In the genomic region with DNA sequence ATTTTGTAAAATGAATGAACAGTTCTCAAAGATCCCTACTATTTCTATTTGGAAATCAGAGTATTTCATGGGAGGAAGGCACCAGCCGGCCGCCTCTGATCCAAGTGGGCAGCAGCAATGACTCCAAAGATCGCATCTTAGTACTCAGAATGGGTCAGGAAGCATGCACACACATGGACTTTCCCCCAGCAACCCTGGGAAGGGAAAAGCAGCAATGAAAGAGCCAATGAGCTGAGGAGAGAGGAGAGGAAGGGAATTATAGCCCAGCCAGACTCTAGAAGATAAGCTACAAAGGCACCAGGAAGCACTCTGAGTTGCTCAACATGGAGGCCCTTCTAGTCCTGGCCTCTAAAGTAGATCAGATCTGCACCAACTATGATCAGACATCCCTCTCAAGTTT, we compare ENCODE assay signal across 23 mouse cellular contexts. TPM values are rescaled to one million over a fixed set of nuclear protein-coding genes. Genes with fewer than 3 reads are reported as not detected.
DNase-seq lines count a peak whose midpoint lies in the region; ATAC-seq and TF ChIP-seq lines count a peak whose summit lies in the region.
"Had no signal": no experiment of that assay in that cellular context is flagged by ENCODE, and none has a peak within 500 bp of the region (broad histone marks: within the 10 kb centered on the region; RNA-seq: fewer than 3 reads in every experiment).

No protein-coding gene starts in this region.

- no peaks in the 10 kb centered on the region for H3K36me3 ChIP-seq in ES-Bruce4 (ENCODE audit: control insufficient read depth, insufficient read depth, low read length, poor library complexity, severe bottlenecking)
- peaks cover 14% of the 10 kb centered on the region for H3K36me3 ChIP-seq in intestine, embryonic 14.5 days (ENCODE audit: control insufficient read depth, insufficient read depth, low read length)
- peaks cover 28% of the 10 kb centered on the region for H3K36me3 ChIP-seq in liver, embryonic 15.5 days (replicated peaks)
- H3K36me3 ChIP-seq in forebrain, embryonic 11.5 days (ENCODE audit: control insufficient read depth, insufficient read depth, low read length) = no peaks in the 10 kb centered on the region

- 0 out of 2 replicates have a peak, but pooled peaks have one; percentile 16 for ATAC-seq in intestine, embryonic 14.5 days (replicated peaks; ENCODE audit: low FRiP score, low TSS enrichment, low read depth)
- no peak for ATAC-seq in liver, embryonic 15.5 days (ENCODE audit: insufficient read depth)
- ATAC-seq in forebrain, embryonic 11.5 days (replicated peaks; ENCODE audit: low FRiP score) = no peak
- ATAC-seq: forebrain, postnatal 0 days; Patski had no signal

- 90% methylated on average over 3 of the region's 3 CpGs for WGBS in intestine, embryonic 14.5 days
- WGBS in liver, embryonic 15.5 days (ENCODE audit: insufficient replicate concordance) = 84% methylated on average over 3 of the region's 3 CpGs
- WGBS in forebrain, embryonic 11.5 days = 92% methylated on average over 3 of the region's 3 CpGs

- no peak for TF ChIP-seq POLR2A in ES-Bruce4 (IDR thresholded peaks at IDR 0.05; ENCODE audit: insufficient read depth, low read length)

- peak overlapping the region; percentile 30; the same call in 1 of the 2 replicates for H3K27ac ChIP-seq in ES-Bruce4 (ENCODE audit: insufficient read depth, low read length)
- H3K27ac ChIP-seq in intestine, embryonic 14.5 days (ENCODE audit: low read depth) = no peak overlapping the region
- peak overlapping the region; percentile 95 for H3K27ac ChIP-seq in liver, embryonic 15.5 days (replicated peaks)
- no peak overlapping the region for H3K27ac ChIP-seq in forebrain, embryonic 11.5 days (ENCODE audit: low read depth, low read length)
- H3K27ac ChIP-seq: hindbrain, embryonic 12.5 days; left cerebral cortex, adult 2 months; limb, embryonic 10.5 days; macrophage; midbrain, embryonic 10.5 days had no signal

- DNase-seq in intestine, embryonic 14.5 days (ENCODE audit: low spot score) = no peak
- DNase-seq in kidney, postnatal 14 days = peak; percentile 44
- DNase-seq in forebrain, embryonic 11.5 days (ENCODE audit: low spot score) = no peak
- DNase-seq in thymus, postnatal 36 days = no peak
- no peak for DNase-seq in ovary, adult 18-20 months (ENCODE audit: low spot score)
- DNase-seq: adrenal gland, postnatal 14 days; cerebellum, adult 11-12 months; cerebellum, postnatal 25 days; embryo, embryonic 11 days; forebrain, postnatal 0 days; gastrocnemius, adult 2 months; heart, postnatal 14 days; lung, embryonic 14.5 days; retina, postnatal 1 day had no signal

- no peak for TF ChIP-seq EP300 in ES-Bruce4 (IDR thresholded peaks at IDR 0.05; ENCODE audit: insufficient read depth, low read depth, low read length)

- no peaks in the 10 kb centered on the region for H3K9me3 ChIP-seq in ES-Bruce4 (replicated peaks; ENCODE audit: control insufficient read depth, insufficient read depth, low read length, poor library complexity, severe bottlenecking)
- H3K9me3 ChIP-seq in intestine, embryonic 14.5 days (ENCODE audit: control insufficient read depth, low read length) = no peaks in the 10 kb centered on the region
- no peaks in the 10 kb centered on the region for H3K9me3 ChIP-seq in liver, embryonic 15.5 days (replicated peaks)
- no peaks in the 10 kb centered on the region for H3K9me3 ChIP-seq in forebrain, embryonic 11.5 days (ENCODE audit: control insufficient read depth, low read length)
- H3K9me3 ChIP-seq: hindbrain, embryonic 12.5 days; limb, embryonic 10.5 days; midbrain, embryonic 10.5 days had no signal

- H3K4me2 ChIP-seq in intestine, embryonic 14.5 days (ENCODE audit: low read length) = no peak overlapping the region
- H3K4me2 ChIP-seq in liver, embryonic 15.5 days = peak overlapping the region; percentile 16; the same call in 1 of the 2 replicates
- no peak overlapping the region for H3K4me2 ChIP-seq in forebrain, embryonic 11.5 days (ENCODE audit: low read depth, low read length, severe bottlenecking)
- H3K4me2 ChIP-seq: heart, embryonic 11.5 days; hindbrain, embryonic 12.5 days; lung, embryonic 14.5 days had no signal

- H3K9ac ChIP-seq in ES-Bruce4 (ENCODE audit: low read depth, poor library complexity, severe bottlenecking) = no peak overlapping the region
- no peak overlapping the region for H3K9ac ChIP-seq in intestine, embryonic 14.5 days (ENCODE audit: low read length)
- H3K9ac ChIP-seq in liver, embryonic 15.5 days = no peak overlapping the region
- H3K9ac ChIP-seq in forebrain, embryonic 11.5 days (ENCODE audit: low read length) = no peak overlapping the region
- H3K9ac ChIP-seq: forebrain, postnatal 0 days; hindbrain, embryonic 12.5 days; lung, embryonic 14.5 days had no signal

- no peak for TF ChIP-seq CTCF in ES-Bruce4 (IDR thresholded peaks at IDR 0.05; ENCODE audit: low read depth, low read length)

- no peaks in the 10 kb centered on the region for H3K27me3 ChIP-seq in ES-Bruce4 (ENCODE audit: control insufficient read depth, insufficient read depth, low read length, poor library complexity, severe bottlenecking)
- no peaks in the 10 kb centered on the region for H3K27me3 ChIP-seq in intestine, embryonic 14.5 days (replicated peaks; ENCODE audit: control insufficient read depth, insufficient read depth, low read length)
- H3K27me3 ChIP-seq in liver, embryonic 15.5 days = no peaks in the 10 kb centered on the region
- no peaks in the 10 kb centered on the region for H3K27me3 ChIP-seq in forebrain, embryonic 11.5 days (ENCODE audit: control insufficient read depth, insufficient read depth, low read length)
- H3K27me3 ChIP-seq: hindbrain, embryonic 12.5 days; Patski had no signal

- H3K4me3 ChIP-seq in ES-Bruce4 (ENCODE audit: low read depth, low read length) = no peak overlapping the region
- H3K4me3 ChIP-seq in intestine, embryonic 14.5 days (ENCODE audit: low read depth, low read length) = no peak overlapping the region
- no peak overlapping the region for H3K4me3 ChIP-seq in liver, embryonic 15.5 days (replicated peaks)
- H3K4me3 ChIP-seq in forebrain, embryonic 11.5 days (ENCODE audit: low read depth, low read length) = no peak overlapping the region
- H3K4me3 ChIP-seq: gastrocnemius, adult 2 months; hindbrain, embryonic 12.5 days; left cerebral cortex, adult 2 months; limb, embryonic 10.5 days; midbrain, embryonic 10.5 days had no signal

- H3K4me1 ChIP-seq in ES-Bruce4 (ENCODE audit: control insufficient read depth, insufficient read depth, low read length) = peaks cover 4% of the 10 kb centered on the region
- 0 out of 2 replicates have a peak, but pooled peaks cover 3% of the 10 kb centered on the region for H3K4me1 ChIP-seq in intestine, embryonic 14.5 days (replicated peaks; ENCODE audit: control insufficient read depth, insufficient read depth, low read length)
- H3K4me1 ChIP-seq in liver, embryonic 15.5 days (replicated peaks) = peaks cover 51% of the 10 kb centered on the region
- no peaks in the 10 kb centered on the region for H3K4me1 ChIP-seq in forebrain, embryonic 11.5 days (replicated peaks; ENCODE audit: control insufficient read depth, insufficient read depth, low read length)
- H3K4me1 ChIP-seq: limb, embryonic 10.5 days had no signal

RNA-seq across cellular contexts. Expression of a gene that starts 16.7 kb away (rescaled TPM):
- polyA plus RNA-seq in ES-Bruce4 (2011; ENCODE audit: insufficient read depth, insufficient read length, low read depth, missing spikeins) = 37.7 and 38.0 TPM in 2 replicates
- polyA plus RNA-seq in intestine, embryonic 14.5 days (2014; fragmentation: Nextera tagmentation; extraction: Ambion mirVana) = 14.0 and 16.7 TPM in 2 replicates
- 7.8 and 8.8 TPM in 2 replicates for polyA plus RNA-seq in liver, embryonic 15.5 days (2015; fragmentation: Nextera tagmentation; extraction: Ambion mirVana)
- polyA plus RNA-seq in forebrain, embryonic 11.5 days (2014; fragmentation: Nextera tagmentation; extraction: Ambion mirVana) = 24.8 and 24.9 TPM in 2 replicates

RNA-seq across cellular contexts. Expression of a gene that starts 50.8 kb away (rescaled TPM):
- polyA plus RNA-seq in ES-Bruce4 (2011; ENCODE audit: insufficient read depth, insufficient read length, low read depth, missing spikeins) = 370 and 372 TPM in 2 replicates
- polyA plus RNA-seq in intestine, embryonic 14.5 days (2014; fragmentation: Nextera tagmentation; extraction: Ambion mirVana) = 232 and 252 TPM in 2 replicates
- 92.7 and 93.2 TPM in 2 replicates for polyA plus RNA-seq in liver, embryonic 15.5 days (2015; fragmentation: Nextera tagmentation; extraction: Ambion mirVana)
- polyA plus RNA-seq in forebrain, embryonic 11.5 days (2014; fragmentation: Nextera tagmentation; extraction: Ambion mirVana) = 298 and 300 TPM in 2 replicates

Comparison
In these comparisons a context has a peak if more than half of its experiments do, and no peak if none do; other contexts are left out.
1. H3K27ac ChIP-seq: peak in ES-Bruce4 (single experiment) and liver, embryonic 15.5 days (single experiment); none in intestine, embryonic 14.5 days (single experiment) and forebrain, embryonic 11.5 days (single experiment).